Mouse (Mus musculus) liver, embryonic 11.5 days (tissue): ENCODE data around the gene Mfge8. TPM values are rescaled to one million over a fixed set of nuclear protein-coding genes. Genes with fewer than 3 reads are reported as not detected.
A peak's percentile ranks its signal among the peaks of the same experiment; 100 is the strongest.

Experiments
- ATAC-seq: fragments of 200-750 bp; cut with Nextera tagmentation; replicated peaks from 2 replicates; pipeline ENCODE4 v1.8.0; 2017; ENCODE audit warnings: moderate number of reproducible peaks, mild to moderate bottlenecking, moderate TSS enrichment, moderate library complexity; ENCODE audit not compliant: low FRiP score
- DNase-seq: peaks from one replicate; pipeline ENCODE4 v3.0.0-alpha.2; 2017; ENCODE audit warnings: low spot score
- H3K27ac ChIP-seq: fragments of 300-500 bp; sonication (generic); 2 replicates; pipeline ENCODE4 v1.5.1; 2014; ENCODE audit warnings: mild to moderate bottlenecking, low read depth, low read length, control low read depth
- H3K27me3 ChIP-seq: fragments of 300-500 bp; sonication (generic); replicated peaks from 2 replicates; pipeline ENCODE4 v1.6.1; 2014; ENCODE audit warnings: low read length, mixed read lengths; ENCODE audit not compliant: control insufficient read depth, insufficient read depth
- H3K36me3 ChIP-seq: fragments of 300-500 bp; sonication (generic); 2 replicates; pipeline ENCODE4 v1.6.1; 2014; ENCODE audit warnings: mild to moderate bottlenecking, low read length, moderate library complexity, mixed read lengths; ENCODE audit not compliant: control insufficient read depth, insufficient read depth
- H3K4me1 ChIP-seq: fragments of 300-500 bp; sonication (generic); replicated peaks from 2 replicates; pipeline ENCODE4 v1.6.1; 2014; ENCODE audit warnings: low read length, mixed read lengths; ENCODE audit not compliant: control insufficient read depth, insufficient read depth
- H3K4me2 ChIP-seq: fragments of 300-500 bp; sonication (generic); 2 replicates; pipeline ENCODE4 v1.6.1; 2014; ENCODE audit warnings: mild to moderate bottlenecking, control low read depth, moderate library complexity
- H3K4me3 ChIP-seq: fragments of 300-500 bp; sonication (generic); 2 replicates; pipeline ENCODE4 v1.5.1; 2014; ENCODE audit warnings: low read depth, low read length, control low read depth
- H3K9ac ChIP-seq: fragments of 300-500 bp; sonication (generic); 2 replicates; pipeline ENCODE4 v1.6.1; 2014; ENCODE audit warnings: low read depth, low read length, control low read depth
- H3K9me3 ChIP-seq: fragments of 300-500 bp; sonication (generic); 2 replicates; pipeline ENCODE4 v1.6.1; 2016; ENCODE audit warnings: low read length, inconsistent platforms, mixed read lengths; ENCODE audit not compliant: control insufficient read depth
- WGBS: fragments of 180-500 bp; shearing (Covaris S2); extraction: QIAGEN DNeasy Blood & Tissue Kit; methylation state at CpG from one replicate; pipeline ENCODE4 v1.1.7; 2014; 5-methylcytosine and 5-hydroxymethylcytosine counted together
- polyA plus RNA-seq: library from polyadenylated mRNA; unstranded; fragments of >200 nt; fragmentation: Nextera tagmentation; extraction: Ambion mirVana; gene quantifications from 2 replicates; pipeline ENCODE4 v1.2.1, GENCODE M21; 2014

The Mfge8 gene
- 84.9 and 92.0 TPM in 2 replicates for polyA plus RNA-seq

DNA sequence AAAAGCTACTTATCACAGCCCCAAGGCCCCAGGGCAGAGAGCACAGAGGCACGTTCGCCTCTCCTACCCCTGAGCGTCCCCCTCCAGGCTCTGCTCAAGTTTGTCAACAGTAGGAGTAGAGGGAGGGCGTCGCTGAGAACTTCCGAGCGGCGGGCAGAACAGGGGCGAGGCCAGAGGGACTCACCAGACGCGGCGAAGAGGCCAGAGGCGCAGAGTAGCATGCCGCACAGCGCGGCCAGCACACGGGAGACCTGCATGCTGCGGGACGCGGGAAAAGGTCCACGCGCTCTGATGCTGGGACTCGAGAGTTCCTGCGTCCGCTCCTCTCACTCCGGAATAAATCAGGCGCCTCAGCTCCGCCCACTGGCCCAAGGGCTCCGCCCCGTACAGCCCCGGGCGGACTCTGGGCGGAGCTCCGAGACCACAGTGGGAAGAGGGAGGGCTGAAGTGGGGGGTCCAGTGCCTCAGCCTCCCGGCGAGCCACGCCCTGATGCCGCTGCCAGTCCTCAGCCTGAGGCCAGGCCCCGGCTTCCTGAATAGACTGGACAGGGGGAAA, at the start of gene Mfge8:
Gene Mfge8, minus strand, starts transcription at position 350 of the 556 bp plus-strand sequence.
- Histone ChIP-seq H3K27me3 (no peaks in the 10 kb centered on the region), H3K9me3 (no peaks in the 10 kb centered on the region), H3K36me3 (no peaks in the 10 kb centered on the region; the same call in 1 of the 2 replicates), H3K4me2 (peak within 1 kb of the TSS; percentile 94), H3K9ac (peak within 1 kb of the TSS; percentile 64), H3K4me1 (peaks cover 20% of the 10 kb centered on the region), H3K27ac (peak within 1 kb of the TSS; percentile 55), H3K4me3 (peak within 1 kb of the TSS; percentile 71)
- under 1% methylated on average over 39 of the region's 39 CpGs for WGBS
- peak; percentile 91 for ATAC-seq
- peak; percentile 87 for DNase-seq

DNA sequence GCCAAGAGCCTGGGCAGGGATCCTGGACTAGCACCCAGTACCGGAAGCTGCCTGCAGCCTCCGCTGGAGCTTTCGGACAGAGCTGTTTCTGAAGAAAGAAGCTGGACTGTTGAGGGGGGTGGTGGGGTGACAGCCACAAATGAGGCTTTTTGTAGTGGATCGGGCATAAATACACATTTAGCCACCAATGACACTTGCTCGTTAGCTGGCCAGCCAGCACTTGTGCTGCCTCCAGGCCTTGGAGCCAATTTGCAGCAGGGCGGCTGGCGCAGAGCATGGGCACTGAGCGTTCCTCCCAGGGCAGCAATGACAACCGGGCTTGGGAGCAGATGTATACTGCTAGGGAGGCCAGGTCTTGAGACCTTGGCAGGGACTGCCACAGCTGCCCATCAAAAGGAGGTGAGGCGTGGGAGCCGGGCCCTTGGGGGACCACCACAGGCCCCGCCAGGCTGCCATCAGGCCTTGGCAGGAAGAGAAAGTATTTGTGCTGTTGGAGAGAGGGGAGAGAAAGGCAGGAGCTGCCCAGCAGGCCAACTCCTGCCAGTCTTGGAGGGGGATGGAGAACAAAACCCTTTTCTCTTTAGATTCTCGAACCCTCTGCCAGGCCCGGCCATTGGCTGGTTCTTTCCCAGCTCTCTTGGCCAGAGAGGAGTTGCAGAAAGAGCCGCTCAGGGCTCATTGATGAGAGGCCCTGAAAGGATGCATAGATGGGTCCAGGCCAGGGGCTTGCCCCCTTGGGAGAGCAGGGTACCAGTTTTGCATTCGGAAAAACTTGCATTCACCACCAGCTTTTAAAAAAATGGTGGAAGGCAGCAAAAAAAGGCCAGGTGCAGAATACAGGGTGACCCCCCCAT, 45.9 kb upstream of the Mfge8 start:
- WGBS = 83% methylated on average over 16 of the region's 16 CpGs
- Histone ChIP-seq H3K9me3 (no peaks in the 10 kb centered on the region), H3K4me3 (no peak overlapping the region), H3K9ac (no peak overlapping the region), H3K36me3 (no peaks in the 10 kb centered on the region), H3K4me2 (no peak overlapping the region), H3K4me1 (peaks cover 2% of the 10 kb centered on the region; the same call in 1 of the 2 replicates), H3K27ac (no peak overlapping the region), H3K27me3 (no peaks in the 10 kb centered on the region)
- DNase-seq (no peak), ATAC-seq (no peak)

DNA sequence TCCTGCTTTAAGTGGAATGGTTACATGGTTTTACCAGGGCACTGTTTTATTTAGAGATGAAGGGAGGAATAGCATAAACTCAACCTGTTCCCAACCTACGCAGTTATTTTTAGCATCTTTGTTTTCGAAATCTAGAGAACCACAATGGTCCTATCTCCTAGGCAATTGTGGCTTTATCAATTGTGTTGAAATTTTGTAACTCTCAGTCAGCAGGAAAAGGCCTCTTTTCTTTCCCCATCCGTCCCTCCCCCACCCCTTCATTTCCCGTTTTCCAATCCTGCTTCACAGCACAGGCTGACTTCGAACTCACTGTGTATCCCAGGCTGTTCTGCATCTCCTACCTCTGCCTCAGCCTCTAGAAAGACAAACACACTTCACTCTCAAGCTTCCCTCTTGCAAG, 45.1 kb upstream of the Mfge8 start:
- no peak overlapping the region for H3K9ac ChIP-seq
- no peak overlapping the region for H3K4me3 ChIP-seq
- DNase-seq = no peak
- no peaks in the 10 kb centered on the region for H3K9me3 ChIP-seq
- ATAC-seq = no peak
- H3K36me3 ChIP-seq = no peaks in the 10 kb centered on the region
- H3K27ac ChIP-seq = no peak overlapping the region
- 41% methylated on average over 5 of the region's 5 CpGs for WGBS
- H3K4me1 ChIP-seq = peaks cover 2% of the 10 kb centered on the region; the same call in 1 of the 2 replicates
- H3K4me2 ChIP-seq = no peak overlapping the region
- H3K27me3 ChIP-seq = no peaks in the 10 kb centered on the region

DNA sequence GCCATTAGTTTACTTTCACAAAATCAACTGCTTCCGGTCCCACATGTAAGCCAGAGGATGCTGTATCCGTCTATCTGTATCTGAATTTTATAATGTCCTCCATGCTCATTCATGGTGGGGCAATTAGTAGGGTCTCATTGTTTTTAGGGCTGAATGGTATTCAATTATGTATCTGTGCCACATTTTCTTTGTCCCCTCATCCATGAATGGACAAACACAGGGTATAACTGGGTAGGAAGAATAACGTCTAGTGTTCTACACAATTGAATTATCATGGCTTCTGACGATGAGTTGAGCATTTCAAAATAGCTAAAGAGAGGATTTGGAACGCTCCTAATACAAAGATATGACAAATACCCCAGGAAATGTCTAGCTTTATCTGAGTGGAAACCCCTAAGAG, 42.6 kb upstream of the Mfge8 start:
- Histone ChIP-seq H3K36me3 (no peaks in the 10 kb centered on the region), H3K9ac (no peak overlapping the region), H3K4me3 (no peak overlapping the region), H3K9me3 (no peaks in the 10 kb centered on the region), H3K27ac (no peak overlapping the region), H3K27me3 (no peaks in the 10 kb centered on the region), H3K4me2 (no peak overlapping the region), H3K4me1 (peaks cover 2% of the 10 kb centered on the region; the same call in 1 of the 2 replicates)
- ATAC-seq (no peak), DNase-seq (no peak)
- 55% methylated on average over 5 of the region's 5 CpGs for WGBS

DNA sequence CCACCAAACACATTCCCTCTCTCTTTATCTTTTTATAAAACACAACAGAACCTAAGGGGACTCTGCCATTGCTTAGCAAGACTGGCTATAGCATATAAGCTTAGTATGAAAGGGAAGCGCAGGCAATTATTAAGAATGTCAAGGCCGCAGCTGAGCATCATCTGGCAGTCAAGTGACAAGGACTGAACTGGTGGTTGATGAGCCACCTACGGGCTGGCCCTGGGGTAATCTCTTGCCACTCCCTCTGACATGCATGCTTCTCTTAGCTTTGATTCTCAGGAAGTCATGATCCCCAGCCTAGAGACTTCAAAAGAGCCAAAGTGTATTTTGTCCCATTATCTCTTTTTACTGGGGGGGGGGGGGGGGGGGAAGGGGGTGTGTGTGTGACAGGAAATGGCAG, 41.7 kb upstream of the Mfge8 start:
- Histone ChIP-seq H3K9me3 (no peaks in the 10 kb centered on the region), H3K27me3 (no peaks in the 10 kb centered on the region), H3K4me3 (no peak overlapping the region), H3K36me3 (no peaks in the 10 kb centered on the region), H3K9ac (no peak overlapping the region), H3K4me2 (no peak overlapping the region), H3K27ac (no peak overlapping the region), H3K4me1 (peaks cover 2% of the 10 kb centered on the region; the same call in 1 of the 2 replicates)
- DNase-seq (no peak), ATAC-seq (no peak)
- 22% methylated on average over 3 of the region's 3 CpGs for WGBS

DNA sequence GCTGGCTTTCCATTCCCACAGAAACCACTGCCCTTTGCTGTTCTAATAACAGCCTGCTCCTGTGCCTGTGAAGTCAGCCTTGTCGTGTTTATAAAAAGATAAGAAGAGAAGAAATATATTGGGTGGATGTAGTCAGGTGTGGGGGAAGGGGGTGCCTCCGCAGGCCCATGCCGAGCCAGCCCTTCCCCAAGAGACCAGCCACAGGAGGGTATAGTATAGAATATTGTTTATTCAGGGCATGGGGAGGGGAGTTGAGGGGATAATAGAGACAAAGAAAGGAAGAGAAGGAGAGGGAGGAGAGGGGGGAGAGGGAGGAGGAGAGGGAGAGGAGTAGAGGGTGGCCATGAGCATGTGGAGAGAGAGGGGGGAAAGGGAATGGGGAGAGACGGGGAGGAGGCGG, 40.4 kb upstream of the Mfge8 start:
- DNase-seq = no peak
- no peak overlapping the region for H3K9ac ChIP-seq
- H3K9me3 ChIP-seq = no peaks in the 10 kb centered on the region
- H3K36me3 ChIP-seq = no peaks in the 10 kb centered on the region
- peaks cover 2% of the 10 kb centered on the region; the same call in 1 of the 2 replicates for H3K4me1 ChIP-seq
- no peaks in the 10 kb centered on the region for H3K27me3 ChIP-seq
- no peak for ATAC-seq
- H3K4me2 ChIP-seq = no peak overlapping the region
- WGBS = 25% methylated on average over 3 of the region's 5 CpGs
- no peak overlapping the region for H3K27ac ChIP-seq
- no peak overlapping the region for H3K4me3 ChIP-seq

DNA sequence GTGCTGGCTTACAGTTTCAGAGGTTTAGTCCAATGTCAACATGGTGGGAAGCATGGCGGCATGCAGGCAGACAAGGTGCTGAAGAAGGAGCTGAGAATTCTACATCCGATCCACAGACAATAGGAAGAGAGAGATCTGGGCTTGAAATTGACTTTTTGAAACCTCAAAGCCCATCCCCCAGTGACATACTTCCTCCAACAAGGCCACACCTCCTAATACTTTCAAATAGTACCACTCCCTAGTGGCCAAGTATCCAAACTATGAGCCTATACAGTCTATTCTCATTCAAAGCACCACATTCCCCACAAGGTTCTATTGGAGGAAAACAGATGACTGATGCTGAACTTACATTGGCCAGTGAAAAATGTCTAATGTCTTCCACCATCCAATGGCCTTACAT, 38.7 kb upstream of the Mfge8 start:
- H3K27me3 ChIP-seq = no peaks in the 10 kb centered on the region
- H3K9me3 ChIP-seq = no peaks in the 10 kb centered on the region
- no peaks in the 10 kb centered on the region for H3K36me3 ChIP-seq
- H3K4me1 ChIP-seq = peaks cover 2% of the 10 kb centered on the region; the same call in 1 of the 2 replicates
- no peak for ATAC-seq
- no peak overlapping the region for H3K4me2 ChIP-seq
- no peak overlapping the region for H3K4me3 ChIP-seq
- 85% methylated on average over 2 of the region's 2 CpGs for WGBS
- no peak overlapping the region for H3K9ac ChIP-seq
- no peak for DNase-seq
- no peak overlapping the region for H3K27ac ChIP-seq

DNA sequence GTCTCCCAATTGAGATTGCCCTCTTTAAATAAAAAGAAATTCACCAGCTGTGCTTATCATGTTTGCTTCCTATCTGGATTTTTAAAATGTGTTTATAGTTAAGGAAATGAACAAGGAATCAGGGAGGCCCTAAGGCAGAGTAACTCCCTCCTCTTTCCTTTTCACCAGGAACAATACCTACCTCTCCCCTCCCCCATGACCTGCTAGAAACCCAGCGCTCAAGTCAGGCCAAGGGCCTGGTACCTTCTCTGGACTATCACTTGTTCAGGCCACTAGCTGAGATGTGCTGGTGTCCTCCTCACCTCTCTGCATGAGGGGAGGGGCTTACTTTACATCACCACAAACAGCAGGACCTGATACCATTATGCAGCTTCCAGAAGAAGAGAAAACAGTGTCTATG, 34.6 kb upstream of the Mfge8 start:
- DNase-seq (no peak), ATAC-seq (no peak)
- Histone ChIP-seq H3K9ac (no peak overlapping the region), H3K4me2 (no peak overlapping the region), H3K4me3 (no peak overlapping the region), H3K4me1 (no peaks in the 10 kb centered on the region), H3K36me3 (no peaks in the 10 kb centered on the region), H3K9me3 (no peaks in the 10 kb centered on the region), H3K27me3 (no peaks in the 10 kb centered on the region), H3K27ac (no peak overlapping the region)
- WGBS = 44% methylated on average over 1 of the region's 1 CpGs
